19 mouse cellular contexts compared by ENCODE assay signal in the genomic region with DNA sequence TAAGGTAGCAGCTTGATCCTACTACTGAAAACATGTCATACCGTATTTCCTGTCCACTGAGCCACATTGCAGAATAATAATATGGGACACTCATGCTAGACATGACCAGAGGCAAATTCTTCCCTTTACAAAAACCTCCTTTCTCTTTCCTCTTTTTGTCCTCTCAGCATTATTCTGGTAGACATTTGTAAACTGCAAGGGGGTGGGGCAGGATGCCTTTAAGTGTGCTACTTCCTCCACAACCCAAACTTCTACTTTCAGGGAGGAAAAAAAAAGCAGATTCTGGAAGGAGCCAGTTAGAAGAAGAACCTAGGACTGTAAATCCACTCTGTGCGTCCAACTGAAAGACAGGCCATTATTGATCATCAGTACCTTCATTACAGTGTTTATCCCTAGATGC.
A peak's percentile ranks its signal among the peaks of the same experiment; 100 is the strongest.
DNase-seq lines count a peak whose midpoint lies in the region; ATAC-seq and TF ChIP-seq lines count a peak whose summit lies in the region.
"Had no signal": no experiment of that assay in that cellular context is flagged by ENCODE, and none has a peak within 500 bp of the region (broad histone marks: within the 10 kb centered on the region; RNA-seq: fewer than 3 reads in every experiment).

No protein-coding gene starts in this region.

- ATAC-seq in lung, postnatal 0 days = no peak
- peak; percentile 66 to 81; a peak in 3 of 4 replicates for ATAC-seq in hematopoietic stem cell, adult 5-6 weeks (replicated peaks in 1 of 2; ENCODE audit: insufficient read depth in 1 of 2, low FRiP score in 2 of 2, low TSS enrichment in 1 of 2, low read depth in 1 of 2, poor library complexity in 2 of 2, severe bottlenecking in 2 of 2)
- ATAC-seq: forebrain, postnatal 0 days had no signal

- H3K4me1 ChIP-seq in lung, postnatal 0 days (ENCODE audit: insufficient read depth, low read depth, low read length) = no peaks in the 10 kb centered on the region

- 64% methylated on average over 2 of the region's 2 CpGs for WGBS in lung, postnatal 0 days

- no peaks in the 10 kb centered on the region for H3K27me3 ChIP-seq in lung, postnatal 0 days (replicated peaks; ENCODE audit: insufficient read depth, low read length)
- no peaks in the 10 kb centered on the region for H3K27me3 ChIP-seq in splenic B cell, adult 2 months (ENCODE audit: control insufficient read depth, insufficient read depth, low read length, poor library complexity, severe bottlenecking)
- H3K27me3 ChIP-seq: heart, embryonic 13.5 days; liver, embryonic 15.5 days; neural tube, embryonic 13.5 days had no signal

- H3K4me3 ChIP-seq in lung, postnatal 0 days (ENCODE audit: low read depth, low read length) = no peak overlapping the region
- H3K4me3 ChIP-seq: heart, embryonic 13.5 days; hindbrain, embryonic 10.5 days; liver, embryonic 15.5 days; megakaryocyte, embryonic 14.5 days; neural tube, embryonic 13.5 days had no signal

- 0 out of 2 replicates have a peak, but pooled peaks have one; percentile 19 for TF ChIP-seq EP300 in lung, postnatal 0 days (IDR thresholded peaks at IDR 0.05)

- DNase-seq in heart, adult 11 months = peak; percentile 80
- no peak for DNase-seq in heart, postnatal 14 days
- DNase-seq in lung, postnatal 0 days (ENCODE audit: low spot score) = peak; percentile 38
- no peak for DNase-seq in lung, postnatal 14 days
- DNase-seq in splenic B cell, adult 2 months (ENCODE audit: low read depth, low spot score) = peak; percentile 10
- DNase-seq in adrenal gland, adult (ENCODE audit: inconsistent age in 2 of 2, low spot score in 1 of 2) = no peak
- DNase-seq in gastrocnemius, adult 18-20 months (ENCODE audit: low spot score) = no peak
- DNase-seq: adrenal gland, adult 2 months; cerebellum, adult 2 months; forebrain, postnatal 0 days; gastrocnemius, postnatal 10 days; left cerebral cortex, postnatal 4 days; thymus, postnatal 14 days had no signal

- intact Hi-C loops in heart, postnatal 14 days (cut with DNase I) = loop anchor here (5.0 kb wide), 1 partner anchor 68 kb away; no protein-coding TSS in a partner anchor

- TF ChIP-seq CTCF in lung, postnatal 0 days (IDR thresholded peaks at IDR 0.05) = no peak

- no peak overlapping the region for H3K9ac ChIP-seq in lung, postnatal 0 days (replicated peaks; ENCODE audit: low read depth)
- H3K9ac ChIP-seq: forebrain, postnatal 0 days; heart, embryonic 13.5 days; liver, embryonic 15.5 days; neural tube, embryonic 13.5 days had no signal

- H3K27ac ChIP-seq in lung, postnatal 0 days (ENCODE audit: low read length) = no peak overlapping the region
- H3K27ac ChIP-seq: heart, embryonic 13.5 days; hindbrain, embryonic 10.5 days; liver, embryonic 15.5 days; neural tube, embryonic 13.5 days had no signal

- H3K4me2 ChIP-seq in lung, postnatal 0 days (replicated peaks; ENCODE audit: low read depth, low read length) = no peak overlapping the region
- H3K4me2 ChIP-seq: heart, embryonic 13.5 days; liver, embryonic 15.5 days; neural tube, embryonic 13.5 days had no signal

- H3K36me3 ChIP-seq in lung, postnatal 0 days (ENCODE audit: insufficient read depth, low read length) = no peaks in the 10 kb centered on the region
- no peaks in the 10 kb centered on the region for H3K36me3 ChIP-seq in splenic B cell, adult 2 months (ENCODE audit: control insufficient read depth, insufficient read depth, low read length, poor library complexity, severe bottlenecking)
- H3K36me3 ChIP-seq: heart, embryonic 13.5 days; hindbrain, embryonic 10.5 days; liver, embryonic 15.5 days; neural tube, embryonic 13.5 days had no signal

- H3K9me3 ChIP-seq in lung, postnatal 0 days (ENCODE audit: low read length) = no peaks in the 10 kb centered on the region
- H3K9me3 ChIP-seq: heart, embryonic 13.5 days; hindbrain, embryonic 10.5 days; liver, embryonic 15.5 days; megakaryocyte, embryonic 14.5 days; neural tube, embryonic 13.5 days had no signal

Comparison
In these comparisons a context has a peak if more than half of its experiments do, and no peak if none do; other contexts are left out.
1. DNase-seq: peak in heart, adult 11 months (single experiment), lung, postnatal 0 days (single experiment) and splenic B cell, adult 2 months (single experiment); none in heart, postnatal 14 days (0 of 2), lung, postnatal 14 days (single experiment), adrenal gland, adult (0 of 2) and gastrocnemius, adult 18-20 months (single experiment).